Comparison of ENCODE assay signal across 8 mouse cellular contexts in genomic region chr1:125561841-125562240, GRCm38 (mm10). TPM values are rescaled to one million over a fixed set of nuclear protein-coding genes. Genes with fewer than 3 reads are reported as not detected.
DNase-seq lines count a peak whose midpoint lies in the region; ATAC-seq and TF ChIP-seq lines count a peak whose summit lies in the region.

No protein-coding gene starts in this region.

- no peaks in the 10 kb centered on the region for H3K27me3 ChIP-seq in ES-Bruce4 (ENCODE audit: control insufficient read depth, insufficient read depth, low read length, poor library complexity, severe bottlenecking)
- no peaks in the 10 kb centered on the region for H3K27me3 ChIP-seq in forebrain, embryonic 14.5 days (replicated peaks; ENCODE audit: control insufficient read depth, insufficient read depth, low read length)
- no peaks in the 10 kb centered on the region for H3K27me3 ChIP-seq in limb, embryonic 11.5 days (ENCODE audit: control insufficient read depth, insufficient read depth, low read length)
- no peaks in the 10 kb centered on the region for H3K27me3 ChIP-seq in stomach, embryonic 14.5 days (ENCODE audit: control insufficient read depth, insufficient read depth, low read length)

- peak overlapping the region; percentile 81 for H3K4me2 ChIP-seq in forebrain, embryonic 14.5 days (ENCODE audit: low read length)
- H3K4me2 ChIP-seq in limb, embryonic 11.5 days (ENCODE audit: low read depth, severe bottlenecking): peak overlapping the region; percentile 77; the same call in 1 of the 2 replicates
- H3K4me2 ChIP-seq in stomach, embryonic 14.5 days (replicated peaks; ENCODE audit: low read depth, low read length): peak overlapping the region; percentile 59

- H3K27ac ChIP-seq in ES-Bruce4 (ENCODE audit: insufficient read depth, low read length): no peak overlapping the region
- no peak overlapping the region for H3K27ac ChIP-seq in forebrain, embryonic 14.5 days (ENCODE audit: low read depth, low read length)
- H3K27ac ChIP-seq in limb, embryonic 11.5 days (replicated peaks; ENCODE audit: low read depth, low read length): no peak overlapping the region
- H3K27ac ChIP-seq in stomach, embryonic 14.5 days (ENCODE audit: low read length): no peak overlapping the region

- no peak for ATAC-seq in forebrain, embryonic 14.5 days
- ATAC-seq in limb, embryonic 11.5 days (ENCODE audit: insufficient number of reproducible peaks, low FRiP score, low TSS enrichment, low read depth): no peak
- ATAC-seq in stomach, embryonic 14.5 days (ENCODE audit: insufficient number of reproducible peaks, insufficient read depth, low FRiP score, low read depth): no peak

- no peaks in the 10 kb centered on the region for H3K4me1 ChIP-seq in ES-Bruce4 (ENCODE audit: control insufficient read depth, insufficient read depth, low read length)
- peaks cover 5% of the 10 kb centered on the region for H3K4me1 ChIP-seq in forebrain, embryonic 14.5 days (ENCODE audit: control insufficient read depth, insufficient read depth, low read length)
- no peaks in the 10 kb centered on the region for H3K4me1 ChIP-seq in limb, embryonic 11.5 days (ENCODE audit: control insufficient read depth, insufficient read depth, low read length)
- peaks cover 13% of the 10 kb centered on the region for H3K4me1 ChIP-seq in stomach, embryonic 14.5 days (ENCODE audit: control insufficient read depth, insufficient read depth, low read length)

- no peaks in the 10 kb centered on the region for H3K36me3 ChIP-seq in ES-Bruce4 (ENCODE audit: control insufficient read depth, insufficient read depth, low read length, poor library complexity, severe bottlenecking)
- no peaks in the 10 kb centered on the region for H3K36me3 ChIP-seq in forebrain, embryonic 14.5 days (ENCODE audit: control insufficient read depth, insufficient read depth, low read length)
- H3K36me3 ChIP-seq in limb, embryonic 11.5 days (ENCODE audit: control insufficient read depth, insufficient read depth, low read length): no peaks in the 10 kb centered on the region
- peaks cover 2% of the 10 kb centered on the region; the same call in 1 of the 2 replicates for H3K36me3 ChIP-seq in stomach, embryonic 14.5 days (ENCODE audit: control insufficient read depth, insufficient read depth, low read length)

- no peak for TF ChIP-seq EP300 in ES-Bruce4 (IDR thresholded peaks at IDR 0.05; ENCODE audit: insufficient read depth, low read depth, low read length)

- H3K9me3 ChIP-seq in ES-Bruce4 (replicated peaks; ENCODE audit: control insufficient read depth, insufficient read depth, low read length, poor library complexity, severe bottlenecking): no peaks in the 10 kb centered on the region
- H3K9me3 ChIP-seq in forebrain, embryonic 14.5 days (replicated peaks; ENCODE audit: control insufficient read depth, low read length): no peaks in the 10 kb centered on the region
- H3K9me3 ChIP-seq in limb, embryonic 11.5 days (ENCODE audit: control insufficient read depth, low read length): no peaks in the 10 kb centered on the region
- H3K9me3 ChIP-seq in stomach, embryonic 14.5 days (ENCODE audit: control insufficient read depth, low read depth, low read length): no peaks in the 10 kb centered on the region

- H3K9ac ChIP-seq in ES-Bruce4 (ENCODE audit: low read depth, poor library complexity, severe bottlenecking): no peak overlapping the region
- no peak overlapping the region for H3K9ac ChIP-seq in forebrain, embryonic 14.5 days (ENCODE audit: low read length)
- no peak overlapping the region for H3K9ac ChIP-seq in limb, embryonic 11.5 days (ENCODE audit: low read length)
- peak overlapping the region; percentile 92 for H3K9ac ChIP-seq in stomach, embryonic 14.5 days (replicated peaks; ENCODE audit: low read depth, low read length)

- peak; percentile 1 for DNase-seq in embryo, embryonic 11 days
- no peak for DNase-seq in embryo, embryonic 10.5 days (ENCODE audit: low spot score)
- no peak for DNase-seq in forebrain, embryonic 14.5 days (ENCODE audit: low spot score)
- no peak for DNase-seq in limb, embryonic 11.5 days (ENCODE audit: low spot score)
- DNase-seq in left cerebral cortex, adult 11 months (ENCODE audit: low spot score): no peak
- no peak for DNase-seq in MN1 (ENCODE audit: low spot score)

- TF ChIP-seq POLR2A in ES-Bruce4 (IDR thresholded peaks at IDR 0.05; ENCODE audit: insufficient read depth, low read length): no peak

- peak overlapping the region; percentile 9; the same call in 1 of the 2 replicates for H3K4me3 ChIP-seq in ES-Bruce4 (ENCODE audit: low read depth, low read length)
- H3K4me3 ChIP-seq in forebrain, embryonic 14.5 days (ENCODE audit: low read depth, low read length): peak overlapping the region; percentile 74
- H3K4me3 ChIP-seq in limb, embryonic 11.5 days (ENCODE audit: low read depth, low read length): peak overlapping the region; percentile 80; the same call in 1 of the 2 replicates
- H3K4me3 ChIP-seq in stomach, embryonic 14.5 days (ENCODE audit: low read depth, low read length): peak overlapping the region; percentile 80

- whole genome bisulfite sequencing in forebrain, embryonic 14.5 days: 83% methylated on average over 4 of the region's 4 CpGs
- WGBS in limb, embryonic 11.5 days: 80% methylated on average over 4 of the region's 4 CpGs
- 71% methylated on average over 4 of the region's 4 CpGs for WGBS in stomach, embryonic 14.5 days

- no peak for TF ChIP-seq CTCF in ES-Bruce4 (IDR thresholded peaks at IDR 0.05; ENCODE audit: low read depth, low read length)

RNA-seq across cellular contexts. Expression of gene Slc35f5, which starts 1.4 kb away (rescaled TPM):
- polyA plus RNA-seq in ES-Bruce4 (2011; ENCODE audit: insufficient read depth, insufficient read length, low read depth, missing spikeins): 16.5 and 23.6 TPM in 2 replicates
- 28.9 and 31.0 TPM in 2 replicates for polyA plus RNA-seq in forebrain, embryonic 14.5 days (2014; fragmentation: Nextera tagmentation; extraction: Ambion mirVana)
- 23.9 and 29.4 TPM in 2 replicates for polyA plus RNA-seq in limb, embryonic 11.5 days (2014; fragmentation: Nextera tagmentation; extraction: Ambion mirVana)
- 61.8 and 62.5 TPM in 2 replicates for polyA plus RNA-seq in stomach, embryonic 14.5 days (2014; fragmentation: Nextera tagmentation; extraction: Ambion mirVana)

Comparison
In these comparisons a context has a peak if more than half of its experiments do, and no peak if none do; other contexts are left out.
1. H3K4me3 ChIP-seq: peak in every context shown above with its lines; median percentile 80 in limb, embryonic 11.5 days; 80 in stomach, embryonic 14.5 days; 74 in forebrain, embryonic 14.5 days; 9 in ES-Bruce4.